Mouse (Mus musculus): ENCODE measurements at regions not wholly inside any gene's neighbourhood (a gene's known extent, or its start where the extent isn't known, plus 50 kb on each side); places are given as distances from the start of the nearest gene placed in this dataset.

DNA sequence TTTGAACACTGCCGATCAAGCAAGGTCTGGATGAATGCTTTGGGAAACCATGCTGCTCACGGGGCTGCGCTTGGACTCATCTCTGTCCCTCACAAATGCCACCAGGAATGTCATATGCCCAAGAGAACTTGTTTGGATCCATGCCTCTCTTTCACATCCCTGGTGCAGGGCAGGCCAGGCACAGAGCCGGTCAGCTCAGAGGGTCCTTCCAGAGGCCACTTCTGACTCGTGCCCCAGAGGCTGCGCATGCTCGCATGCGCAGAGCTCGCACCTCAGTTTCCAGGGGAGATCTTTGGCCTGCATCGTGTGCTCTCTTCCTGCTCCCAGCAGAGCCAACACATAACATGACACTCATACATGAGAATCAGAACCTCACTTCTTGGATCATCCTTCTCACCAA is 111.1 kb downstream of the Tfap2c start:
- TF ChIP-seq CTCF (IDR thresholded peaks at IDR 0.05; ENCODE audit: low read depth, low read length) (no peak), POLR2A (IDR thresholded peaks at IDR 0.05; ENCODE audit: extremely low read depth, insufficient read depth, low read length) (no peak)

Measured in liver, adult 2 months (tissue).